Mouse (Mus musculus) liver, embryonic 14.5 days (tissue): ENCODE data around the gene AL732309.1. TPM values are rescaled to one million over a fixed set of nuclear protein-coding genes. Genes with fewer than 3 reads are reported as not detected.

Experiments
- ATAC-seq: fragments of 200-750 bp; cut with Nextera tagmentation; 2 replicates; pipeline ENCODE4 v1.8.0; 2017; ENCODE audit warnings: moderate number of reproducible peaks, mild to moderate bottlenecking, moderate library complexity; ENCODE audit not compliant: insufficient read depth
- DNase-seq, 3 experiments: peaks; one replicate each; pipeline ENCODE4 v3.0.0-alpha.2; 2012 to 2013; ENCODE audit warnings: low read depth in 3 of 3, low spot score in 3 of 3
- H3K27ac ChIP-seq: fragments of 300-500 bp; sonication (generic); 2 replicates; pipeline ENCODE4 v1.5.1; 2014; ENCODE audit warnings: moderate library complexity, mild to moderate bottlenecking, control low read depth, inconsistent platforms
- H3K27me3 ChIP-seq: fragments of 300-500 bp; sonication (generic); 2 replicates; pipeline ENCODE4 v1.6.1; 2014; ENCODE audit warnings: mild to moderate bottlenecking, low read length, moderate library complexity; ENCODE audit not compliant: control insufficient read depth, insufficient read depth
- H3K36me3 ChIP-seq: fragments of 300-500 bp; sonication (generic); replicated peaks from 2 replicates; pipeline ENCODE4 v1.6.1; 2014; ENCODE audit warnings: low read depth; ENCODE audit not compliant: control insufficient read depth, insufficient read depth
- H3K4me1 ChIP-seq, 2 experiments: fragments of 200-500 bp in 1 of 2; fragments of 300-500 bp in 1 of 2; sonication (generic) in 1 of 2; replicated peaks; 2 replicates each; pipeline ENCODE4 v1.6.1; 2012 to 2014; ENCODE audit warnings: antibody characterized with exemption in 1 of 2, inconsistent platforms in 1 of 2, low read length in 1 of 2; ENCODE audit not compliant: control insufficient read depth in 2 of 2, insufficient read depth in 2 of 2
- H3K4me2 ChIP-seq: fragments of 300-500 bp; sonication (generic); 2 replicates; pipeline ENCODE4 v1.6.1; 2014; ENCODE audit warnings: low read depth, mild to moderate bottlenecking, control low read depth, moderate library complexity
- H3K4me3 ChIP-seq, 2 experiments: fragments of 200-500 bp in 1 of 2; fragments of 300-500 bp in 1 of 2; sonication (generic) in 1 of 2; 2 replicates each; pipeline ENCODE4 v1.5.1; 2012 to 2014; ENCODE audit warnings: low read depth in 2 of 2, low read length in 2 of 2, mild to moderate bottlenecking in 2 of 2, control low read depth in 1 of 2, inconsistent platforms in 1 of 2, moderate library complexity in 1 of 2; ENCODE audit not compliant: insufficient read depth in 1 of 2
- H3K9ac ChIP-seq: fragments of 300-500 bp; sonication (generic); replicated peaks from 2 replicates; pipeline ENCODE4 v1.6.1; 2014; ENCODE audit warnings: mild to moderate bottlenecking, control low read depth, moderate library complexity
- H3K9me3 ChIP-seq: fragments of 300-500 bp; sonication (generic); 2 replicates; pipeline ENCODE4 v1.6.1; 2016; ENCODE audit warnings: low read length, mixed read lengths; ENCODE audit not compliant: control insufficient read depth
- CTCF ChIP-seq: IDR thresholded peaks from 2 replicates; pipeline ENCODE4 v1.5.1; 2016; ENCODE audit warnings: antibody characterized with exemption, low read depth, control low read depth
- EP300 ChIP-seq: IDR thresholded peaks from 2 replicates; pipeline ENCODE4 v1.6.1; 2016; ENCODE audit warnings: antibody characterized with exemption, low read depth
- WGBS: fragments of 180-500 bp; shearing (Covaris S2); extraction: QIAGEN DNeasy Blood & Tissue Kit; methylation state at CpG from one replicate; pipeline ENCODE4 v1.1.7; 2014; ENCODE audit not compliant: insufficient replicate concordance; 5-methylcytosine and 5-hydroxymethylcytosine counted together
- polyA plus RNA-seq, 2 experiments: library from polyadenylated mRNA; depleted of rRNA in 1 of 2; stranded (reverse) in 1 of 2; unstranded in 1 of 2; fragments of >200 nt; fragmentation: Nextera tagmentation in 1 of 2; extraction: Ambion mirVana in 1 of 2; gene quantifications; 2 replicates each; pipeline versions ENCODE4 v1.2.1 to v1.2.3; 2012 to 2014

Gene AL732309.1
- polyA plus RNA-seq, 2 experiments: 1.4 to 5.4 TPM

DNA sequence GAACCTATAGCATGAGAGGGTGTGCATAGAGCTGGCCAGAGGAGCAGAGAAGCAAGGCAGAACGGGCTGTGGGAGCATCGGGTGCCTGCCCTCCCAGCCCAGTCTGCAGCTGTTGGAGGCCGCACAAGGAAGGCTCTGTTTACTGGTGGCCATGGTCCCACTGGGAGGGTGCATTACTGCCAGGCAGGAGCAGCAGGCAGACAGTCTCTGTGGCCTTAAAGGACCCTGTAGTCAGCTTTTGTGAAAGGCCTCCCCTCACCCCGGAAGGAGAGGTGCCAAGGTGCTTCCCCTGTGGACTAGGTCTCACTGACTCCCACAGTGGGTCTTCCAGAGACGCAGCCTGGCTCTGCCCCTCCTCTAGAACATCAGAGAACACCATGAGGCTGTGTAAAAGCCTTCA is 19.8 kb downstream of the AL732309.1 start:
- no peak for DNase-seq
- Histone ChIP-seq H3K9ac (no peak overlapping the region), H3K4me2 (no peak overlapping the region), H3K27me3 (no peaks in the 10 kb centered on the region), H3K4me3 (no peak overlapping the region), H3K9me3 (no peaks in the 10 kb centered on the region), H3K36me3 (peaks cover 19% of the 10 kb centered on the region), H3K4me1 (peaks cover 5 to 13% of the 10 kb centered on the region in 2 experiments), H3K27ac (no peak overlapping the region)
- ATAC-seq: no peak
- WGBS: 79% methylated on average over 5 of the region's 5 CpGs
- TF ChIP-seq EP300 (no peak), CTCF (no peak)

DNA sequence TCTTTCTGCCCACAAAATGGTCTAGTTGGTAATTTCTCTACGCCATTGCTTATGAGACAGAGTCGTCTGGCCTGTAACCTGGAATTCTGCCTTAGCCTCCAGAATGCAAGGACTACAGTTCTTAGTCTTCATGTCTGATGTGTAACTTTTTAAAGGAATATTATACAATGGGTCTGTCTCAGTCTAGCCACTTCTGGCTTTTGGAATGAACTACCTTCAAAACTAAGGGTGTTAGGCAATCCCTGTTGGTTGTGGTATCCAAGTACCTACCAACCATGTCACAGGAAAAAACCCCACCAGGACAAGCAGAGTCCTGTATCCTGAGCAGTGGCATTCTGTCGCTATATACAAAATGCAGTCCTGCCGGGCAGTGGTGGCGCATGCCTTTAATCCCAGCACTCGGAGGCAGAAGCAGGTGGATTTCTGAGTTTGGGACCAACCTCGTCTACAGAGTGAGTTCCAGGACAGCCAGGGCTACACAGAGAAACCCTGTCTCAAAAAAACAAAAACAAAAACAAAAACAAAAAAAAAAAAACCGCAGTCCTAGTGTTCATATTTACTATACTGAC is 20.8 kb downstream of the AL732309.1 start:
- peak overlapping the region; percentile 91 for H3K27ac ChIP-seq
- peaks cover 5 to 13% of the 10 kb centered on the region in 2 experiments for H3K4me1 ChIP-seq
- H3K27me3 ChIP-seq: no peaks in the 10 kb centered on the region
- TF ChIP-seq CTCF (no peak), EP300 (no peak)
- H3K4me3 ChIP-seq: peak overlapping the region; percentile 69 to 86
- H3K4me2 ChIP-seq: peak overlapping the region; percentile 77
- ATAC-seq (no peak), DNase-seq (no peak)
- H3K36me3 ChIP-seq: peaks cover 24% of the 10 kb centered on the region
- peak overlapping the region; percentile 84 for H3K9ac ChIP-seq
- H3K9me3 ChIP-seq: no peaks in the 10 kb centered on the region
- 84% methylated on average over 8 of the region's 8 CpGs for WGBS

DNA sequence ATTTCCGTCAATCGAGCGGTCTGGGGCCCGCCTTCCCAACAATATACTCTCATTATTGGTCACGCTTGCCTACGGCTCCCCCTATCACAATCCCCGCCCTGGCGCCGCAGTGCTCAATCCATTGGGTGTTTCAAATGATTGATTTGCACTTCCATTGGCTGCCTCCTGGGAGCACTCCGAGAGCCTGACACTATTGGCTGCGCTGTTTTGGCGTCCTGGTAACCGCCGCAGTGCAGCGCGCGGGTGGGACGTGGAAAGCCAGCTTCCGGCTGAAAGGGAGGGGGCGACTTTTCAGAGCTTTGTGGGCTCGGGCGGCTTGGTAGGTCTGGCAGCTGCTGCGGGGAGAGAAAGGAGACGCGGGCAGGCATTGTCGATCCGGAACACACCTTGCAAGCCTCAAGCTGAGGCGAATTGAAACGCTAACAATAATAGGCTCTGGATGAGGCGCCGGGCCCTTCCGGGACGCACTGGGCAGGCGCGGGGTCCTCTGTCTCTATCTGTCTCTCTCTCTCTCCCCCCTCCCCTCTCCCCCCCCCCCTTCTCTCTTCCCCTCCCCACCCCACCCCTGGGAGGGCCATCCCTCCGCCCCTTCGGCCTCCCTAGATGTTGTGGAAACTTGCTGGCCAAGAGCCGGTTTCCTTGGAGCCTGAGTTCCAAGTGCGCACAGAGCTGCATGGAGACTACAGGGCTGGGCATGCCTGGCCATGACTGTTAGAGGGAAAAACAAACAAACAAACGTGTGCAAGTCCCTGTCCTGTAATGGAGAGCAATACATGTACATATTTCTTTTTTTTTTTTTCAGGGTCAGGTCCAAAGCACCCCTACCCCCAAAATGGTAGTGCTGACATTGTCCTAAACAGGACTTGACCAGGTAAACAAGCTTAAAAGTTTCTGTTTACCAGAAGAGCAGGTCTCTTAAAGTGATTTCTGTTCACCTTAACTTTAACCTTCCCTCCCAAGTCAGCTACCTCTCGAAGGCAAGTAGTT is 21.6 kb downstream of the AL732309.1 start:
- peaks cover 24% of the 10 kb centered on the region for H3K36me3 ChIP-seq
- H3K27ac ChIP-seq: peak overlapping the region; percentile 91
- peak overlapping the region; percentile 77 for H3K4me2 ChIP-seq
- peak; percentile 99 to 100 (median 99) for DNase-seq
- peaks cover 5 to 13% of the 10 kb centered on the region in 2 experiments for H3K4me1 ChIP-seq
- H3K9ac ChIP-seq: peak overlapping the region; percentile 84
- no peaks in the 10 kb centered on the region for H3K27me3 ChIP-seq
- WGBS: 2% methylated on average over 41 of the region's 41 CpGs
- ATAC-seq: peak; percentile 87
- no peaks in the 10 kb centered on the region for H3K9me3 ChIP-seq
- peak overlapping the region; percentile 86 to 96 for H3K4me3 ChIP-seq
- TF ChIP-seq CTCF (no peak; the same call in 1 of the 2 replicates), EP300 (no peak; the same call in 1 of the 2 replicates)

DNA sequence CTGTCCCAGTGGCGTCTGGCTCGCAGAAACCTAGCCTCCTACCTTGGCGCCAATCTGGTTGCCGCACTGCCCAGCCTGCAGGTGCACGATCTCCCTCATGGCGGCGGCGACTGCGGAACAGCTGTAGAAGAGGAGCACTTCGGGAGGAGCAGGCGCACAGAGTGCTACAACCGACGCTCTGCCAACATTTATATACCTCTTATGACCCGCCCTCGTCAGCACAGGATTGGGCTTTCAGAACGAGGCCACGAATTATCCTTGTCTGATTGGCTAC is 22.2 kb downstream of the AL732309.1 start, which contains the start of gene Tubb4b:
Tubb4b (minus strand) TSS at position 211 of the 274 bp plus-strand sequence.
- H3K4me1 ChIP-seq: peaks cover 5 to 13% of the 10 kb centered on the region in 2 experiments
- H3K27ac ChIP-seq: peak within 1 kb of the TSS; percentile 100
- no peaks in the 10 kb centered on the region for H3K9me3 ChIP-seq
- DNase-seq (no peak), ATAC-seq (no peak)
- H3K27me3 ChIP-seq: no peaks in the 10 kb centered on the region
- peak within 1 kb of the TSS; percentile 81 for H3K4me2 ChIP-seq
- WGBS: 0% methylated on average over 17 of the region's 17 CpGs
- peaks cover 24% of the 10 kb centered on the region for H3K36me3 ChIP-seq
- peak within 1 kb of the TSS; percentile 100 for H3K9ac ChIP-seq
- TF ChIP-seq CTCF: peak; percentile 43
- 0 out of 2 replicates have a peak, but pooled peaks have one; percentile 43 for TF ChIP-seq EP300
- peak within 1 kb of the TSS; percentile 90 to 96 for H3K4me3 ChIP-seq
